Mouse (Mus musculus) testis, adult 10 weeks (tissue): Measurements from ENCODE around the gene Pecr. TPM values are rescaled to one million over a fixed set of nuclear protein-coding genes. Genes with fewer than 3 reads are reported as not detected.

Source experiments
- polyA plus RNA-seq: library from polyadenylated mRNA; stranded (reverse); fragments of 350-450 nt; fragmentation: Illumina TruSeq; extraction: RNeasy Lipid Tissue Mini Kit (QIAGEN cat#74804); gene quantifications from one replicate; pipeline ENCODE4 v1.2.3, GENCODE M21; 2014; ENCODE audit warnings: low read depth, low replicate concordance

Pecr gene
- polyA plus RNA-seq = 1.5 TPM

DNA sequence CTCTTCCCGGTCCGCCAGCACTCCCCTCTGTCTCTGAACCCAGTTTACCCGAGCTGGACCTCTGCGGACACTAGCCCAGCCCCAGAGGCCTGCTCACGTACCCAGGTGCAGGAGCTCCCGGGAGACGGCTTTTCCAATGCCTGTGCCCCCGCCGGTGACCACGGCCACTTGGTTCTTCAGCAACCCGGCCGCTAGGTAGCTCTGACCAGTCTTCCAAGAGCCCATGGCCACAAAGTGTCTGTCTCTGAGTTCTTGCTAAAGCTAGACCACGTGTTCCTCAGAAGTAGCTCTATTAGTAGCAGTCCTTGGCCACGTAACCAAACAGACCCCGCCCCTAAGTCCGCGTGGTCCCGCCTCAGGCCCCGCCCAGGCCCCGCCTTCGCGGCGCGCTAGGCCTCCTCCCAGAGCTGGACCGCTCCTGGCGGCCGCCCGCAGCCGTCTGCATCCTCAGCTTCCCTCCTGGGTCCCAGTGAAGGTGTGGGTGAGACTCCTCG is at the start of gene Pecr, which contains the start of gene Tmem169:
Pecr (minus strand) TSS at position 323 of the 494 bp plus-strand sequence.
Tmem169 (plus strand) TSS at position 378 of the 494 bp plus-strand sequence.

DNA sequence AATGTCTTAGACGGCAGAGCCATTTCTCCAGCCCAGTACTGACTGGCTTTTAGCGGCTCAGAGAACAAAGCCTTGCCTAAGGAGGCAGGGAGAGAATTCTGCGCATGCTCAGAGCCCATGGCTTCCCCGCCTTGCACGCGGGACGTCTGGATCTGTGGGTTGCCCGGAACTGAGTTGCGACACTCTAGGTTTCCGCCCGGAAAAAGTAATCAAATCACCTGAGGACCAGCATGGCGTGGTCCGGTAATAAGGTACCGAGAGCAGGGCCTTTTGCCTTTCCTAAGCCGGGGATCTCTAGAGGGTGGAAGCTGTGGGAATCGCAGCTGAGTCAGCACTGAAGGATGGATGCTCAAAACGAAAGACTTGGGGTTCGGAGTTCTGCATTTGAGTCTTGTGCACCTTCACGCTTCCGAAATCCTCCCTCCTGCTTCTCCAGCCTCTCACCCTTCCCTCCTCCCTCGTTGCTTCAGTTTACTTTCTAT is 23.2 kb upstream of the Pecr start, which contains the start of gene Xrcc5:
Xrcc5 (plus strand) TSS at position 105 of the 482 bp plus-strand sequence.

DNA sequence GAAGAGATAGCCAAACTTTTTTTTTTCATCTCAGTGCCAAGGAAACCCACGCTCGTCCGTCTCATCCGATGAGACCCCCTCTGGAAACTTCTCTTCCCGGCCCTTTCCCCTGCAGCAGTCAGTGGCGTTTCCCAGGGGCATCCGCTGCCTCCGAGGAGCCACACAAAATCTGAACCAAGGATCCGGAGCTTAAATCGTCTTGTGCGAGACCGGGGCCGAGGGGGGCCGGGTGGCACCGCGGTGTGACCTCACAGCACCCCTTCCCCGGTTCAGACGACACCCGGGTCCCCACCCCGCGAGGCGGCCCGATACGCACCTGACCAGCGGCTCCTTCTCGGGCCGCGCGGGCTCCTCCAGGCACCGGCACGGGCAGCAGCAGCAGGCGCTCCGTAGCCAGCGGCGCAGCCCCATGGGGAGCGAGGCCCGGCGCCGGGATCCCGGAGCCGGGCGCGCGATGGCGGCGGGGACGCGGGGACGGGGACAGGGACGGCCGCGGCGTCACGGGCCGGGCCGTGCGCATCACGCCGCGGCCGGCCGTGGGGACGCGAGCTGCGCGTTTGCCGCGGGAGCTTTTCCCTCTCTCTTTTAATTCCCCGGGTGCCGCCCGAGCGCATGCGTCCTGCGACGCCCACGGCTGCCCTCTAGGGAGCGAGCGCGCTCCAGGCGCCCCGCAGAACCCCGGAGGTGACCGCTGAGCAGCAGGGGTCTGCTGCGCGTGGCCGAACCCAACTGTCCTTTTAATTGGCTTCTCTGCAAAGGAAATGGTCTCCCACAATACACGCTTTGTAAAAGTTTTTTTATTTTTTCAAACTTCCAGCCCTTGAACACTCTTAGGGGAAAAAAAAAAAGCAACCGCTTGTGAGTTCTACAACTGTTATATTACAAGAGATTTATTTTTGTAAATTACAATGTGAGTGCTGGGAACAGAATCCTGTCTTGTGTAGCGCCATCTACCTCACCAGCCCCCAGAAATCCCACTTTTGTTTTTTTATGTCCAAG is 72.1 kb downstream of the Pecr start, which contains the start of gene Mreg:
Mreg (minus strand) TSS at position 607 of the 999 bp plus-strand sequence.

Other genes with a start within 250 kb of the Pecr start
- 11.9 TPM for gene Mreg, start 72.0 kb downstream of the Pecr start, polyA plus RNA-seq
- 0.70 TPM for gene Tmem169, start 55 bp upstream of the Pecr start, polyA plus RNA-seq
- 24.3 TPM for gene Xrcc5, start 23.1 kb upstream of the Pecr start, polyA plus RNA-seq